Mouse (Mus musculus) liver, adult 2 months (tissue): ENCODE results near the gene Tex44.

Source experiments
- CTCF ChIP-seq: fragments of 200-500 bp; IDR thresholded peaks from 2 replicates; pipeline ENCODE4 v1.5.1; 2011; ENCODE audit warnings: low read depth, low read length, control low read depth
- POLR2A ChIP-seq: fragments of 200-500 bp; IDR thresholded peaks from 2 replicates; pipeline ENCODE4 v1.6.1; 2011; ENCODE audit warnings: low read length, control low read depth; ENCODE audit not compliant: insufficient read depth; ENCODE audit errors: extremely low read depth

- TF ChIP-seq CTCF (no peak), POLR2A (no peak)
These were observed 16.7 kb upstream of the Tex44 start for GRCm38 (mm10) chr1:86409476-86409875.
